Mouse (Mus musculus) ES-Bruce4 (cell line): Measurements from ENCODE around the gene Pou4f2.

Experiments
- CTCF ChIP-seq: IDR thresholded peaks from one replicate; pipeline ENCODE4 v1.8.1; 2011; ENCODE audit warnings: low read depth, low read length
- EP300 ChIP-seq: IDR thresholded peaks from 2 replicates; pipeline ENCODE4 v1.6.1; 2011; ENCODE audit warnings: low read depth, low read length; ENCODE audit not compliant: insufficient read depth
- POLR2A ChIP-seq: IDR thresholded peaks from one replicate; pipeline ENCODE4 v1.8.1; 2011; ENCODE audit warnings: low read length; ENCODE audit not compliant: insufficient read depth

DNA sequence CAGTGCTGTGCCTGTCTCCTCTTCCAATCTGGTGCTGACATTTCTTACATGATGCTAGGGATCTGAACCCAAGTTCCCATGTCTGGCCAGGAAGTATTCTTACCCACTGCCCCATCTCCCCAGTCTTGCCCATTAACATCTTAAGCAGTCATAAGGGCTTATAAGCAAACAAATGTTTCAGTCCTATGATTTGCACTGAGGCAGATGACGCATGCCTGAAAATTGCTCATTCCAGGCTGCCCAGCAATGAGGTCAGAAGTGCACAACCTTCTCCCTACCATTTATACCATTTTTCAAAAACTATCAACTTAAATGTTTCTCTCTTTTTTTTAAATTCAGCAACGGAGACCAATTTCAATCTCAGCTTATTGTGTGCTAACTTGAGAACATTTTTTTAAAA is 27.5 kb upstream of the Pou4f2 start:
- TF ChIP-seq POLR2A (no peak), CTCF (no peak), EP300 (no peak)
